Mouse (Mus musculus) liver, embryonic 14.5 days (tissue): ENCODE measurements at regions not wholly inside any gene's neighbourhood (a gene's known extent, or its start where the extent isn't known, plus 50 kb on each side); places are given as distances from the start of the nearest gene placed in this dataset.
A peak's percentile ranks its signal among the peaks of the same experiment; 100 is the strongest.

Source experiments
- ATAC-seq: fragments of 200-750 bp; cut with Nextera tagmentation; 2 replicates; pipeline ENCODE4 v1.8.0; 2017; ENCODE audit warnings: moderate number of reproducible peaks, mild to moderate bottlenecking, moderate library complexity; ENCODE audit not compliant: insufficient read depth
- DNase-seq, 3 experiments: peaks; one replicate each; pipeline ENCODE4 v3.0.0-alpha.2; 2012 to 2013; ENCODE audit warnings: low read depth in 3 of 3, low spot score in 3 of 3
- H3K27ac ChIP-seq: fragments of 300-500 bp; sonication (generic); 2 replicates; pipeline ENCODE4 v1.5.1; 2014; ENCODE audit warnings: moderate library complexity, mild to moderate bottlenecking, control low read depth, inconsistent platforms
- H3K27me3 ChIP-seq: fragments of 300-500 bp; sonication (generic); 2 replicates; pipeline ENCODE4 v1.6.1; 2014; ENCODE audit warnings: mild to moderate bottlenecking, low read length, moderate library complexity; ENCODE audit not compliant: control insufficient read depth, insufficient read depth
- H3K36me3 ChIP-seq: fragments of 300-500 bp; sonication (generic); replicated peaks from 2 replicates; pipeline ENCODE4 v1.6.1; 2014; ENCODE audit warnings: low read depth; ENCODE audit not compliant: control insufficient read depth, insufficient read depth
- H3K4me1 ChIP-seq, 2 experiments: fragments of 200-500 bp in 1 of 2; fragments of 300-500 bp in 1 of 2; sonication (generic) in 1 of 2; replicated peaks; 2 replicates each; pipeline ENCODE4 v1.6.1; 2012 to 2014; ENCODE audit warnings: antibody characterized with exemption in 1 of 2, inconsistent platforms in 1 of 2, low read length in 1 of 2; ENCODE audit not compliant: control insufficient read depth in 2 of 2, insufficient read depth in 2 of 2
- H3K4me2 ChIP-seq: fragments of 300-500 bp; sonication (generic); 2 replicates; pipeline ENCODE4 v1.6.1; 2014; ENCODE audit warnings: low read depth, mild to moderate bottlenecking, control low read depth, moderate library complexity
- H3K4me3 ChIP-seq, 2 experiments: fragments of 200-500 bp in 1 of 2; fragments of 300-500 bp in 1 of 2; sonication (generic) in 1 of 2; 2 replicates each; pipeline ENCODE4 v1.5.1; 2012 to 2014; ENCODE audit warnings: low read depth in 2 of 2, low read length in 2 of 2, mild to moderate bottlenecking in 2 of 2, control low read depth in 1 of 2, inconsistent platforms in 1 of 2, moderate library complexity in 1 of 2; ENCODE audit not compliant: insufficient read depth in 1 of 2
- H3K9ac ChIP-seq: fragments of 300-500 bp; sonication (generic); replicated peaks from 2 replicates; pipeline ENCODE4 v1.6.1; 2014; ENCODE audit warnings: mild to moderate bottlenecking, control low read depth, moderate library complexity
- H3K9me3 ChIP-seq: fragments of 300-500 bp; sonication (generic); 2 replicates; pipeline ENCODE4 v1.6.1; 2016; ENCODE audit warnings: low read length, mixed read lengths; ENCODE audit not compliant: control insufficient read depth
- CTCF ChIP-seq: IDR thresholded peaks from 2 replicates; pipeline ENCODE4 v1.5.1; 2016; ENCODE audit warnings: antibody characterized with exemption, low read depth, control low read depth
- EP300 ChIP-seq: IDR thresholded peaks from 2 replicates; pipeline ENCODE4 v1.6.1; 2016; ENCODE audit warnings: antibody characterized with exemption, low read depth
- WGBS: fragments of 180-500 bp; shearing (Covaris S2); extraction: QIAGEN DNeasy Blood & Tissue Kit; methylation state at CpG from one replicate; pipeline ENCODE4 v1.1.7; 2014; ENCODE audit not compliant: insufficient replicate concordance; 5-methylcytosine and 5-hydroxymethylcytosine counted together

DNA sequence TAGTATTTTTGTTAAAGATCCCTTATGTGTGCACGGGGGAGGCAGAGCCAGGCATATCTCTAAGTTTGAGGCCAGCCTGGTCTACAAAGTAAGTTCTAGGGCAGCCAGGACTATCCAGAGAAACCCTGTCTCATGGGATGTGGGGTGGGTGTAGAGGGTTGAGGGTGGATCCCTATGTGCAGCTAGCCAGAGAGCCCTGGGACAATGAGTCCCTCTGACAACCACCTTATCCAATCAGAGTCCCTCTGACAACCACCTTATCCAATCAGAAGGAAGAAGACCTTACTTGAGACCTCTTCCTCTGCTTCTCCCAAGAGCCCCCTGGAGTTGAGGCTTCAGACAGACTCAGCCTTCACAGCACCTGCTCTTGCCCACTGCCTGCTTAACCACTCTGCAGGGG lies 56.6 kb upstream of the Zmiz1 start:
- ATAC-seq (peak; percentile 29), DNase-seq (peak in 1 of 3 experiments; percentile 28)
- H3K36me3 ChIP-seq = no peaks in the 10 kb centered on the region
- WGBS = 14% methylated on average over 1 of the region's 1 CpGs
- H3K4me1 ChIP-seq = peaks cover 45 to 57% of the 10 kb centered on the region in 2 experiments
- peak overlapping the region in 1 of 2 experiments; percentile 10; a peak in 2 of 4 replicates for H3K4me3 ChIP-seq
- H3K27me3 ChIP-seq = no peaks in the 10 kb centered on the region
- TF ChIP-seq EP300 (no peak), CTCF (no peak)
- H3K9me3 ChIP-seq = no peaks in the 10 kb centered on the region
- H3K27ac ChIP-seq = peak overlapping the region; percentile 83
- peak overlapping the region; percentile 28 for H3K9ac ChIP-seq
- peak overlapping the region; percentile 65 for H3K4me2 ChIP-seq

DNA sequence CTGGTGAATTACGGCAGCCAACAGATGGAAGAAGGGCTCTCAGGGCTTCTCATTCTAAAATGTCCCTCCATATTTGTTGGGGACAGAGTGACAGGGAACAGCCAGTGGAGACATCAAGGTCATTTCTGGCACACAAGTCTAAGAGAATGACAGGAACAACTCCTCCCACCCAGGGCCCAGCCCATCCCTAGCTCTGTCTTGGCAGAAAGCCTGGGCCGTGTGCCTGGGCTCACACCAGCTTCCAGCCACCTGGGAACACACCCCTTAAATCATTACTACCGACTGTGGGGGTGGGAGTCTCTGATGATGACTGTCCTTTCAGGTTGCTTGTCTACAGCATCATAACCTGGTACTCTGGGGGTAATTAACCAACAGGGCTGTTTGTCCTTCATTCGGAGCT lies 53.8 kb upstream of the Zmiz1 start:
- Histone ChIP-seq H3K36me3 (no peaks in the 10 kb centered on the region), H3K27ac (no peak overlapping the region), H3K4me3 (no peak overlapping the region), H3K9ac (no peak overlapping the region), H3K27me3 (no peaks in the 10 kb centered on the region), H3K4me2 (no peak overlapping the region), H3K9me3 (no peaks in the 10 kb centered on the region), H3K4me1 (peaks cover 26 to 30% of the 10 kb centered on the region in 2 experiments)
- 64% methylated on average over 4 of the region's 4 CpGs for WGBS
- TF ChIP-seq CTCF = no peak
- TF ChIP-seq EP300 = no peak
- DNase-seq = no peak
- no peak for ATAC-seq

DNA sequence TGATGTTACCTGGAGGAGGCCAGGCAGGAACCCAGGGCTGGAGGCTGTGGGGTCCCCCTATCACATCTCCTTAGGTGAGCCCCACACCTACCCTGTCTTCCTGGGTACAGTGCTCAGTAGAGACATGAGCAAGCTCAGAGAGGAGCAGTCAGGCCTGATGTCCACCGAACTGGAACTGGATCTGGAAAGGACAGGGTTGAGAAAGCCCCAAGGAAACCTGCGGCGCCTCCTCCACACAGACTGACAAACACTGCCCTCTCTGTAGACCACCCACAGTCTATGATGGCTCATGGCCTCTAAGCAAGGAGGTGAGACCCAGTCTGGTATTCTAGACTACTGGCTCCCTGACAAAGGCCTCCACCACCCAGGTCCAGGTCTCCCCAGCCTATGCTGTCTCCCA lies 52.9 kb upstream of the Zmiz1 start:
- Histone ChIP-seq H3K27ac (no peak overlapping the region), H3K4me2 (no peak overlapping the region), H3K9ac (no peak overlapping the region), H3K4me3 (no peak overlapping the region), H3K36me3 (no peaks in the 10 kb centered on the region), H3K9me3 (no peaks in the 10 kb centered on the region), H3K4me1 (peaks cover 17 to 22% of the 10 kb centered on the region in 2 experiments), H3K27me3 (no peaks in the 10 kb centered on the region)
- ATAC-seq (no peak), DNase-seq (no peak)
- whole genome bisulfite sequencing = 88% methylated on average over 3 of the region's 3 CpGs
- no peak for TF ChIP-seq CTCF
- TF ChIP-seq EP300 = no peak

DNA sequence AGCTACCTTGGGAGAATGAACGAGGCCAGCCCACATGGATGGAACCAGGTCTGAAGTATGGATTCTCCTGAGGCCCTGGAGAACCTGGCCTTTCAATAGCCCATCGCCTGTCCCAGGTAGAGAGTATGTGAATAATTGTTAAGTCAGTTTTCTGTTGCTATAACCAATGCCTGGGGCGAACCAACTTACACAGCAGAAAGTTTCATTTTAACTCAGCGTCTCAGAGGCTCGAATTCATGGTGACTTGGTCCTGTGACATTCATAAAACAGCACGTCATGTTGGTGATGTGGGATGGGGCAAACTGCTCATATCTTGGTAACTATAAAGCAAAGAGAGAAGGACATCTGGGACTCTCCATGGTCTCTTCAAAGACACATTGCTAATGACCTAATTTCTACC lies 52.4 kb upstream of the Zmiz1 start:
- H3K4me1 ChIP-seq = peaks cover 13 to 17% of the 10 kb centered on the region in 2 experiments
- H3K27ac ChIP-seq = no peak overlapping the region
- H3K9ac ChIP-seq = no peak overlapping the region
- H3K4me2 ChIP-seq = no peak overlapping the region
- no peak for DNase-seq
- H3K9me3 ChIP-seq = no peaks in the 10 kb centered on the region
- 70% methylated on average over 6 of the region's 6 CpGs for WGBS
- H3K27me3 ChIP-seq = no peaks in the 10 kb centered on the region
- no peak for ATAC-seq
- H3K36me3 ChIP-seq = no peaks in the 10 kb centered on the region
- no peak for TF ChIP-seq CTCF
- no peak overlapping the region for H3K4me3 ChIP-seq

DNA sequence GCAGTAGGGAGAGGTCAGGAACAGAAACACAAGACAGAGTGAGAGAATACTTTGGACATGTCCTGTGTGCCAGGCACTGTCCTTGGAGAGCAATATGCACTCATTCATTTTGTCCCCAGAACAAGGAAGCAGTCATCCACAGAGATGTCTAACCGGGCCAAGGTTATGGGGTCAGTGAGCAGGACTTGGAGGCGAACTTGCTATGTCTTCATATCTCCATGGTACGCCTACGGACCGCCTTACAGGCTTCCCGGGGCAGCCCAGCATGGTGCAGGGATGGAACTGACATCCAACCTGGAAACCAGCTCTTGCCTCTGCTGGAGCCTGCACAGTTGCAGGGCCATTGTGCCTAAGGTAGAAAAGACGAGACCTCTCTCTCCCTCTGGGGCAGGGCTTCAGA lies 51.9 kb upstream of the Zmiz1 start:
- H3K4me1 ChIP-seq = peaks cover 8 to 12% of the 10 kb centered on the region in 2 experiments
- H3K4me2 ChIP-seq = no peak overlapping the region
- ATAC-seq (no peak), DNase-seq (no peak)
- 65% methylated on average over 7 of the region's 7 CpGs for WGBS
- H3K4me3 ChIP-seq = no peak overlapping the region
- H3K27me3 ChIP-seq = no peaks in the 10 kb centered on the region
- no peak overlapping the region for H3K27ac ChIP-seq
- H3K9me3 ChIP-seq = no peaks in the 10 kb centered on the region
- H3K36me3 ChIP-seq = no peaks in the 10 kb centered on the region
- no peak overlapping the region for H3K9ac ChIP-seq
- TF ChIP-seq CTCF = no peak
- no peak for TF ChIP-seq EP300
